Mouse (Mus musculus) brain, adult 2 months (tissue): ENCODE results near the gene Timm8a1.
A peak's percentile ranks its signal among the peaks of the same experiment; 100 is the strongest.

Experiments
- DNase-seq: peaks from one replicate; pipeline ENCODE4 v3.0.0; 2011; ENCODE audit warnings: low read depth, low spot score

Timm8a1 gene

DNA sequence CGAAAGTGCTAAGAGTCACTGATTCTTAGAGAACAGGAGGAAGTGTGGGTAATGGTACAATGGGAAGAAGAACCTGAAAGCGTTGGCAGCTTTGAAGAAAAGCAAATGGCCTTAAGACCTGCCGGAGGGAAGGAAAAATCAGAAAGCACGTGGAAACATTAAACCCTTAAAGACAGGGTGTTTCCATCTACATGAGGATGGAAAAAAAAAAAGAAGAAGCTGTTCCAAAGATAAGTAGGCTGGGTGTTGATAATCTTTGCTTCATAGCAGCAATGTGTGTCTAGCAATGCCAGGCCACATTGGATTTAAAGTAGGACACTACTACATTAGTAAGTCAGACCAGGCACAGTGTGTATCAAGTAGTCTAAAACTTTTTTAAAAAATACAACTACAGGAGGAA lies 16.4 kb downstream of the Timm8a1 start:
- DNase-seq, result no peak

DNA sequence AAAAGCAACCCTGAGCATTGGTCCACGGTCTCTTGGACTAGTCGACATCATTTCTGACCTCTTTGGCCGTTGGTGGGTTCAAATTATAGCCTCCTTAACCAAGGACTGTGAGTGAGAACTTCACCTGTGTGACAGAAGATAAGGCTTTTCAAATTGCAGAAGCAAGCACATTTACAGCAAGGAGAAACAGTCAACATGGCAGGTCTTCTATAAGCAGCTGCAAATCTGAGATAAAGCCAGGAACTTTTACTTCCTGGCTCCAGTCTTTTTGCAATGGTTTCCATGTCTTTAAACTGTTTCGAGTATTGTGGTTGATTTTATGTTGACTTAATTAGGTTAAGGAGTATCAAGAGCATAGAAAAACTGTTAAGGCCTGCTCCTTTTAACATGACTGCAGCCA lies 17.9 kb downstream of the Timm8a1 start:
- no peak for DNase-seq

DNA sequence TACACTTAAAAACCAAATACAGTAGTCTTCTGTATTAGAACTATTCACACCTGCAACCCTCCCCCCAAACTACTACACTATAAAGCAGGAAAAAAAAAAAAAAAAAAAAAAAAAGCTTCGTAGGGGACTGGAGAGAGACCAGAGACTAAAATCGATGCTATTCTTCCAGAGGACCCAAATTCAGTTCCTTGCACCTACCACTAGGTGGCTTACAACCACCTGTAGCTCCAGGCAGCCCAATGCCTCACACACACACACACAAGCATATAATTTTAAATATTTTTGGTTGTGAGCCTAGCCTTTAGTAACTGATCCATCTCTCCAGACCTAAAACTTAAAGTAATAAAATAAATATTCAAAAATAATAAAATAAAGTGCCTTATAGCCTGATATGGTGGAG lies 32.2 kb downstream of the Timm8a1 start:
- peak; percentile 5 for DNase-seq

DNA sequence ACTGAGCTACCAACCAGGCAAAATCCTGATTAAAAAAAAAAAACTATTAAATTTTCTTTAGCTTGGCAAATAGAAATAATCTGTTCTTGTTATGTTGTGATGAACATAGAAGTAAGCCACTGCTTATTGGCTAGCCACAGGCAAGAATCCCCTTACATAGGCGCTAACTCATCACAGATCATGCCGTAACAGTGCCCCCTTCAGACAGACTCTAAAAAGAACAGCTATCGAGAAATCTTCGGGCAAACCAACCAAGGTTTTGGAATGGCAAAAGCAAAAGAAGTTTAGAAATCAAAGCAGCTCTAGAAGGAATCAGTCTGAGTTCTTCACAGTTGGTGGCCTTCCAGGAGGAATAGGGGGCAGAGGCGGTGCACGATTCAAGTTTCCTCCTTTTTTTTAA lies 33.7 kb downstream of the Timm8a1 start:
- no peak for DNase-seq

DNA sequence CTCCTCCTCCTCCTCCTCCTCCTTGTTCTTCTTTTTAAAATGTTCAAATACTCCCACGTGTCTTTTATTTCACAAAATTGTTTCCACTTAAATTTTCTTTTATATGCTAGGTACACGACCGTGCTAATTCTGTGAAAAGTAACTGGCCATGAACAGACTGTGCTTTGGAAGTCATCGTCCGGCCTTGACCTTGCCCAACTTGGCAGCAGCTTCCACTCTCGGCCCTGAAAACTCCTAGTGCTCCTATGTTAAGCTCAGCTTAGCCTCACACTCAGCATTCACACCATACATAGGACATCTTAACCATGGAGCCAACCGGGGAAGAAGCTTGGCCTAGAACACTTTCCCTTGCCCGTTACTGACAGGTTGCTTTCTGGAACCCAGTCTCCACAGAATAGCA lies 41.0 kb downstream of the Timm8a1 start:
- no peak for DNase-seq
